ENCODE assay signal across 17 mouse cellular contexts in genomic region chr17:25583099-25583498, GRCm38 (mm10). TPM values are rescaled to one million over a fixed set of nuclear protein-coding genes. Genes with fewer than 3 reads are reported as not detected.
"Had no signal": no experiment of that assay in that cellular context is flagged by ENCODE, and none has a peak within 500 bp of the region (broad histone marks: within the 10 kb centered on the region; RNA-seq: fewer than 3 reads in every experiment).

No protein-coding gene starts in this region.

- H3K9ac ChIP-seq: lung, embryonic 14.5 days; midbrain, embryonic 12.5 days; neural tube, embryonic 12.5 days had no signal

- H3K9me3 ChIP-seq: midbrain, embryonic 12.5 days; neural tube, embryonic 12.5 days had no signal

- H3K27me3 ChIP-seq: midbrain, embryonic 12.5 days; neural tube, embryonic 12.5 days had no signal

- DNase-seq: lung, adult 18-20 months; lung, embryonic 14.5 days; lung, postnatal 10 days; lung, postnatal 4 days; midbrain, embryonic 14.5 days; right cerebral cortex, postnatal 25 days; right cerebral cortex, postnatal 4 days; spleen, adult 18-20 months; thymus, adult 18-20 months; thymus, postnatal 14 days; thymus, postnatal 36 days had no signal

- H3K4me2 ChIP-seq: lung, embryonic 14.5 days; midbrain, embryonic 12.5 days; neural tube, embryonic 12.5 days had no signal

- H3K27ac ChIP-seq: midbrain, embryonic 12.5 days; neural tube, embryonic 12.5 days had no signal

- ATAC-seq: midbrain, embryonic 16.5 days had no signal

- H3K4me3 ChIP-seq: midbrain, embryonic 12.5 days; neural tube, embryonic 12.5 days had no signal

RNA-seq across cellular contexts. Expression of gene Sox8, which starts 12.6 kb away (rescaled TPM):
- total RNA-seq: megakaryocyte, adult 5-6 weeks; megakaryocyte-erythroid progenitor cell, adult 5-6 weeks; neutrophil, adult 5-6 weeks had no signal
